Mouse (Mus musculus): ENCODE data around the gene Phlpp1. TPM values are rescaled to one million over a fixed set of nuclear protein-coding genes. Genes with fewer than 3 reads are reported as not detected.
A peak's percentile ranks its signal among the peaks of the same experiment; 100 is the strongest.

Gene Phlpp1
- total and polyA plus RNA-seq, 3 experiments = 5.0 to 9.4 TPM; not detected in 1

- TF ChIP-seq CHD1 (IDR thresholded peaks at IDR 0.05; ENCODE audit: low read depth, low read length) (0 out of 2 replicates have a peak, but pooled peaks have one; percentile 9), MAZ (IDR thresholded peaks at IDR 0.05; ENCODE audit: low read depth, low read length) (peak; percentile 91), CTCF (IDR thresholded peaks at IDR 0.05 in 2 of 3, conservative IDR thresholded peaks at IDR 0.05 in 1 of 3; ENCODE audit: control insufficient read depth in 1 of 3, insufficient read depth in 1 of 3, low read depth in 2 of 3, low read length in 3 of 3, poor library complexity in 1 of 3, severe bottlenecking in 1 of 3) (peak; percentile 55 to 84 (median 70)), JUND (IDR thresholded peaks at IDR 0.05; ENCODE audit: low read depth, low read length) (no peak), MXI1 (IDR thresholded peaks at IDR 0.05; ENCODE audit: low read depth, low read length) (peak; percentile 68), ZNF384 (IDR thresholded peaks at IDR 0.05; ENCODE audit: low read depth, low read length) (peak; percentile 55; the same call in 1 of the 2 replicates)
Observed at GRCm38 (mm10) chr1:106171241-106172220, at the start of gene Phlpp1 (continued).

- no peaks in the 10 kb centered on the region for H3K79me2 ChIP-seq (ENCODE audit: control insufficient read depth, insufficient read depth, low read length, poor library complexity)
- no peak for DNase-seq (ENCODE audit: low read depth, low spot score)
- TF ChIP-seq ETS1 (IDR thresholded peaks at IDR 0.05; ENCODE audit: low read depth, low read length) (no peak), POLR2A (IDR thresholded peaks at IDR 0.05; ENCODE audit: control insufficient read depth in 1 of 2, insufficient read depth in 1 of 2, low read depth in 1 of 2, low read length in 2 of 2, poor library complexity in 1 of 2) (no peak), POLR2AphosphoS5 (IDR thresholded peaks at IDR 0.05; ENCODE audit: borderline replicate concordance, low read depth, low read length) (no peak), ELF1 (IDR thresholded peaks at IDR 0.05; ENCODE audit: low read depth, low read length) (no peak), MXI1 (IDR thresholded peaks at IDR 0.05; ENCODE audit: low read depth, low read length) (no peak), CTCF (IDR thresholded peaks at IDR 0.05 in 2 of 3, conservative IDR thresholded peaks at IDR 0.05 in 1 of 3; ENCODE audit: control insufficient read depth in 1 of 3, insufficient read depth in 1 of 3, low read depth in 2 of 3, low read length in 3 of 3, poor library complexity in 1 of 3, severe bottlenecking in 1 of 3) (no peak), HCFC1 (IDR thresholded peaks at IDR 0.05; ENCODE audit: low read depth, low read length) (no peak), E2F4 (IDR thresholded peaks at IDR 0.05; ENCODE audit: borderline replicate concordance, low read depth, low read length) (no peak), POLR2AphosphoS2 (IDR thresholded peaks at IDR 0.05; ENCODE audit: low read length) (no peak), TCF12 (IDR thresholded peaks at IDR 0.05; ENCODE audit: low read depth, low read length) (no peak), UBTF (IDR thresholded peaks at IDR 0.05; ENCODE audit: borderline replicate concordance, insufficient read depth, low read depth, low read length) (no peak), MAFK (IDR thresholded peaks at IDR 0.05; ENCODE audit: borderline replicate concordance, low read depth, low read length) (no peak), KAT2A (conservative IDR thresholded peaks at IDR 0.05; ENCODE audit: low read depth, low read length) (no peak), MEF2A (IDR thresholded peaks at IDR 0.05; ENCODE audit: extremely low read depth, insufficient replicate concordance, low read depth, low read length, poor library complexity, severe bottlenecking) (no peak), MAZ (IDR thresholded peaks at IDR 0.05; ENCODE audit: low read depth, low read length) (no peak), TAL1 (IDR thresholded peaks at IDR 0.05; ENCODE audit: low read length) (no peak), MYC (IDR thresholded peaks at IDR 0.05; ENCODE audit: low read depth, low read length) (no peak), JUND (IDR thresholded peaks at IDR 0.05; ENCODE audit: low read depth, low read length) (no peak), ZC3H11A (IDR thresholded peaks at IDR 0.05; ENCODE audit: low read depth, low read length) (no peak)
- H3K4me1 ChIP-seq (ENCODE audit: control insufficient read depth in 1 of 2, insufficient read depth in 2 of 2, low read length in 2 of 2) = no peaks in the 10 kb centered on the region
- no peak overlapping the region for H3K27ac ChIP-seq (ENCODE audit: control insufficient read depth, low read depth, low read length)
- H3K36me3 ChIP-seq (ENCODE audit: control insufficient read depth in 1 of 2, insufficient read depth in 2 of 2, low read length in 2 of 2) = no peaks in the 10 kb centered on the region
- no peaks in the 10 kb centered on the region for H3K9me3 ChIP-seq (replicated peaks; ENCODE audit: insufficient read depth, low read length)
- no peak overlapping the region for H3K4me3 ChIP-seq (ENCODE audit: control insufficient read depth in 1 of 2, insufficient read depth in 1 of 2, low read depth in 2 of 2, low read length in 2 of 2)
- H3K9ac ChIP-seq (ENCODE audit: control insufficient read depth, low read depth, low read length, poor library complexity, severe bottlenecking) = no peak overlapping the region
- H3K27me3 ChIP-seq (ENCODE audit: control insufficient read depth in 1 of 2, insufficient read depth in 2 of 2, low read length in 2 of 2) = no peaks in the 10 kb centered on the region; a peak in 1 of 4 replicates
Observed at GRCm38 (mm10) chr1:106126601-106127000, 45.0 kb upstream of the Phlpp1 start.

Data from MEL (cell line).